Mouse (Mus musculus): ENCODE measurements around the gene 4931440F15Rik. TPM values are rescaled to one million over a fixed set of nuclear protein-coding genes. Genes with fewer than 3 reads are reported as not detected.

The 4931440F15Rik gene
- 1.1 and 1.4 TPM in 2 replicates for polyA plus RNA-seq (2012; rRNA removed)

DNA sequence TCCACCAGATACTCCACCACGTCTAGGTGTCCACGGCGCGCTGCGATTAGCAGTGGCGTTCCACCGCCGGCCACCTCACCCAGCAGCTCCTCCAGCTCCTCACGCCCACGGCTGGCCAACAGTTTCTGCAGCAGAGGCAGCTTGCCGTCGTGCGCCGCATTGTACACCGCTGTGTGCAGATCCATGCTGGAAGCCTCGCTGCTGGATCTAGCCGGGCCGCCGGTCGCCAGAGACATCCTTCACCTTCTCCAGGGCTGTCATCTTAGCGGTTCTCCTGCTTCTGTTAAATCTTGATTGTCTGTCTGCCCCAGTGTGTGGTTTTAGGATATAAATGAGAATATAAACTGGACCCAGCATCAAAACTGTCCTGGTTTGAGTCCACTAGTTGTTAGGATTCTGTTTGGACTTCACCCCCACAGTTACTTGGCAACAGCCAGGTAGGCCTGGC, at the start of gene 4931440F15Rik:
Gene 4931440F15Rik (minus strand): TSS at position 398 of the 448 bp plus-strand sequence.

Other genes starting within 250 kb of the 4931440F15Rik start
- 84.2 and 97.1 TPM in 2 replicates for gene Rtn4, start 132.7 kb downstream of the 4931440F15Rik start, polyA plus RNA-seq (2012; rRNA removed)
- gene Eml6, start 200.4 kb upstream of the 4931440F15Rik start, polyA plus RNA-seq (2012; rRNA removed), result 0.68 and 0.81 TPM in 2 replicates